11 mouse cellular contexts compared by ENCODE assay signal in genomic region chr2:115775488-115776217, GRCm38 (mm10).
A peak's percentile ranks its signal among the peaks of the same experiment; 100 is the strongest.
DNase-seq lines count a peak whose midpoint lies in the region; ATAC-seq and TF ChIP-seq lines count a peak whose summit lies in the region.
"Had no signal": no experiment of that assay in that cellular context is flagged by ENCODE, and none has a peak within 500 bp of the region (broad histone marks: within the 10 kb centered on the region; RNA-seq: fewer than 3 reads in every experiment).

No protein-coding gene starts in this region.

- H3K9me3 ChIP-seq in heart, embryonic 14.5 days (ENCODE audit: control insufficient read depth, low read length) = no peaks in the 10 kb centered on the region
- H3K9me3 ChIP-seq in limb, embryonic 14.5 days (ENCODE audit: control insufficient read depth, low read length) = no peaks in the 10 kb centered on the region
- H3K9me3 ChIP-seq in forebrain, embryonic 15.5 days = no peaks in the 10 kb centered on the region

- H3K4me1 ChIP-seq in heart, embryonic 14.5 days (ENCODE audit: control insufficient read depth in 2 of 2, insufficient read depth in 2 of 2, low read length in 2 of 2) = peaks cover 19 to 35% of the 10 kb centered on the region in 2 experiments
- no peaks in the 10 kb centered on the region for H3K4me1 ChIP-seq in kidney, adult 2 months (ENCODE audit: control insufficient read depth, insufficient read depth, low read length)
- peaks cover 33% of the 10 kb centered on the region for H3K4me1 ChIP-seq in limb, embryonic 14.5 days (ENCODE audit: control insufficient read depth, insufficient read depth, low read length)
- H3K4me1 ChIP-seq in forebrain, embryonic 15.5 days = no peaks in the 10 kb centered on the region

- TF ChIP-seq POLR2A in kidney, adult 2 months (IDR thresholded peaks at IDR 0.05; ENCODE audit: low read depth, low read length) = no peak
- no peak for TF ChIP-seq POLR2A in limb, embryonic 14.5 days (IDR thresholded peaks at IDR 0.05; ENCODE audit: borderline replicate concordance, extremely low read depth, insufficient read depth, insufficient read length)

- no peak overlapping the region for H3K9ac ChIP-seq in heart, embryonic 14.5 days (ENCODE audit: low read length)
- no peak overlapping the region for H3K9ac ChIP-seq in limb, embryonic 14.5 days (ENCODE audit: low read depth, low read length, severe bottlenecking)
- no peak overlapping the region for H3K9ac ChIP-seq in forebrain, embryonic 15.5 days (replicated peaks)

- H3K27me3 ChIP-seq in heart, embryonic 14.5 days (ENCODE audit: control insufficient read depth, insufficient read depth, low read length) = no peaks in the 10 kb centered on the region
- no peaks in the 10 kb centered on the region for H3K27me3 ChIP-seq in kidney, adult 2 months (replicated peaks; ENCODE audit: control insufficient read depth, insufficient read depth, low read length)
- H3K27me3 ChIP-seq in limb, embryonic 14.5 days (ENCODE audit: control insufficient read depth, insufficient read depth, low read length) = no peaks in the 10 kb centered on the region
- H3K27me3 ChIP-seq in forebrain, embryonic 15.5 days = no peaks in the 10 kb centered on the region

- intact Hi-C loops in heart, postnatal 10 days (cut with DNase I) = no loop called here

- no peak overlapping the region for H3K4me3 ChIP-seq in heart, embryonic 14.5 days (ENCODE audit: control insufficient read depth in 1 of 2, insufficient read depth in 1 of 2, low read depth in 1 of 2, low read length in 2 of 2)
- no peak overlapping the region for H3K4me3 ChIP-seq in kidney, adult 2 months (ENCODE audit: insufficient read depth, low read depth, low read length)
- H3K4me3 ChIP-seq in limb, embryonic 14.5 days (replicated peaks; ENCODE audit: low read length) = no peak overlapping the region
- H3K4me3 ChIP-seq in forebrain, embryonic 15.5 days = no peak overlapping the region

- peak overlapping the region; percentile 38 to 45; a peak in 3 of 4 replicates for H3K27ac ChIP-seq in heart, embryonic 14.5 days (replicated peaks in 1 of 2; ENCODE audit: control insufficient read depth in 1 of 2, insufficient read depth in 1 of 2, low read depth in 2 of 2, low read length in 2 of 2)
- H3K27ac ChIP-seq in kidney, adult 2 months (ENCODE audit: insufficient read depth, low read depth, low read length) = peak overlapping the region; percentile 90
- H3K27ac ChIP-seq in limb, embryonic 14.5 days (replicated peaks; ENCODE audit: low read depth, low read length) = no peak overlapping the region
- no peak overlapping the region for H3K27ac ChIP-seq in forebrain, embryonic 15.5 days (replicated peaks)

- 60% methylated on average over 8 of the region's 8 CpGs for WGBS in heart, embryonic 14.5 days
- 46% methylated on average over 8 of the region's 8 CpGs for WGBS in kidney, adult 2 months
- WGBS in limb, embryonic 14.5 days = 29% methylated on average over 8 of the region's 8 CpGs
- 85% methylated on average over 8 of the region's 8 CpGs for WGBS in forebrain, embryonic 15.5 days

- no peaks in the 10 kb centered on the region for H3K36me3 ChIP-seq in heart, embryonic 14.5 days (ENCODE audit: control insufficient read depth, insufficient read depth, low read length)
- no peaks in the 10 kb centered on the region for H3K36me3 ChIP-seq in kidney, adult 2 months (ENCODE audit: control insufficient read depth, insufficient read depth, low read length)
- H3K36me3 ChIP-seq in limb, embryonic 14.5 days (ENCODE audit: control insufficient read depth, insufficient read depth, low read length) = no peaks in the 10 kb centered on the region
- no peaks in the 10 kb centered on the region for H3K36me3 ChIP-seq in forebrain, embryonic 15.5 days

- no peak for DNase-seq in heart, postnatal 10 days
- DNase-seq in NIH3T3 (ENCODE audit: low read depth) = peak; percentile 48
- peak; percentile 83 for DNase-seq in kidney, adult 2 months
- DNase-seq in limb, embryonic 14.5 days (ENCODE audit: low spot score) = peak; percentile 38
- no peak for DNase-seq in thymus, postnatal 36 days
- DNase-seq: gastrocnemius, postnatal 10 days; lung, adult 2 months; right cerebral cortex, adult 18-20 months had no signal

- no peak for TF ChIP-seq CTCF in kidney, adult 2 months (conservative IDR thresholded peaks at IDR 0.05; ENCODE audit: insufficient read depth, insufficient read length, low read depth, low read length)

- H3K4me2 ChIP-seq in heart, embryonic 14.5 days (ENCODE audit: low read length) = no peak overlapping the region
- H3K4me2 ChIP-seq in limb, embryonic 14.5 days (replicated peaks; ENCODE audit: low read depth, low read length, severe bottlenecking) = no peak overlapping the region
- no peak overlapping the region for H3K4me2 ChIP-seq in forebrain, embryonic 15.5 days (replicated peaks)

- ATAC-seq in heart, embryonic 14.5 days (ENCODE audit: insufficient number of reproducible peaks, insufficient read depth, low FRiP score, low read depth) = no peak
- ATAC-seq in limb, embryonic 14.5 days (ENCODE audit: low FRiP score, low read depth) = no peak
- no peak for ATAC-seq in erythroid progenitor cell, adult 5-6 weeks (replicated peaks; ENCODE audit: low FRiP score, poor library complexity, severe bottlenecking)
- no peak for ATAC-seq in forebrain, embryonic 15.5 days (replicated peaks)

Comparison
In these comparisons a context has a peak if more than half of its experiments do, and no peak if none do; other contexts are left out.
1. H3K27ac ChIP-seq: peak in heart, embryonic 14.5 days (2 of 2) and kidney, adult 2 months (single experiment); none in limb, embryonic 14.5 days (single experiment) and forebrain, embryonic 15.5 days (single experiment).
2. DNase-seq: peak in NIH3T3 (single experiment), kidney, adult 2 months (single experiment) and limb, embryonic 14.5 days (single experiment); none in heart, postnatal 10 days (0 of 2) and thymus, postnatal 36 days (0 of 2).